Mouse (Mus musculus): Measurements from ENCODE around the gene Galnt6.

The Galnt6 gene

DNA sequence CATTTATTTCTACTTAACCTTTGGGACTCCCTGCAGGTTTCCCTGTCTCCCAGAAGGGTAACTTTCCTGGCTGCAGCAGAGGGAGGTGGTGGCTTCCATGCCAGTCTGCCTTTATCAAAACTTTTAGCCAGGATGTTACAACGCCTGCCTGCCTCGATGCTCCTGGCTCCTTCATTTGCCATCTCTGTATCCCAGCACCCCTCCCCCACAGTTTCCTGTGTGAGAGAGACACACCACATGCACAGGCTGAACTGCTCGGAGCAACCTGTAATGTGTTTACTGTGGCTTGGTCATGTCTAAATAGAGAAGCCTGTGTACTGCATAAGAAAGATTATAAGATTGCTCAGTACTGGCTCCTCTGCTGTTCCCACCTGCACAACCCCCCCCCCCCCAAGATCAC, 48.8 kb downstream of the Galnt6 start:
- H3K4me1 ChIP-seq (replicated peaks; ENCODE audit: low read depth, low read length): peaks cover 52% of the 10 kb centered on the region
- H3K27me3 ChIP-seq (ENCODE audit: insufficient read depth, low read length): peaks cover 17% of the 10 kb centered on the region
- no peaks in the 10 kb centered on the region for H3K36me3 ChIP-seq (ENCODE audit: insufficient read depth, low read length)
- H3K4me3 ChIP-seq (replicated peaks; ENCODE audit: low read length): no peak overlapping the region
- H3K9me3 ChIP-seq (ENCODE audit: low read length): no peaks in the 10 kb centered on the region
- TF ChIP-seq CTCF (conservative IDR thresholded peaks at IDR 0.05; ENCODE audit: low read length) (no peak), NANOG (IDR thresholded peaks at IDR 0.05; ENCODE audit: borderline replicate concordance, low read length) (no peak), POU5F1 (IDR thresholded peaks at IDR 0.05; ENCODE audit: borderline replicate concordance, low read length) (no peak)

GRCm38 (mm10) chr15:100679005-100679404, 50.2 kb downstream of the Galnt6 start:
- Histone ChIP-seq H3K27me3 (ENCODE audit: insufficient read depth, low read length) (peaks cover 5% of the 10 kb centered on the region), H3K9me3 (ENCODE audit: low read length) (no peaks in the 10 kb centered on the region), H3K36me3 (ENCODE audit: insufficient read depth, low read length) (no peaks in the 10 kb centered on the region), H3K4me3 (replicated peaks; ENCODE audit: low read length) (no peak overlapping the region), H3K4me1 (replicated peaks; ENCODE audit: low read depth, low read length) (peaks cover 52% of the 10 kb centered on the region)
- TF ChIP-seq POU5F1 (IDR thresholded peaks at IDR 0.05; ENCODE audit: borderline replicate concordance, low read length) (no peak), CTCF (conservative IDR thresholded peaks at IDR 0.05; ENCODE audit: low read length) (no peak), NANOG (IDR thresholded peaks at IDR 0.05; ENCODE audit: borderline replicate concordance, low read length) (no peak)

- H3K4me3 ChIP-seq (replicated peaks; ENCODE audit: low read length): no peak overlapping the region
- TF ChIP-seq CTCF (conservative IDR thresholded peaks at IDR 0.05; ENCODE audit: low read length) (no peak), NANOG (IDR thresholded peaks at IDR 0.05; ENCODE audit: borderline replicate concordance, low read length) (no peak), POU5F1 (IDR thresholded peaks at IDR 0.05; ENCODE audit: borderline replicate concordance, low read length) (no peak)
- no peaks in the 10 kb centered on the region for H3K36me3 ChIP-seq (ENCODE audit: insufficient read depth, low read length)
- H3K9me3 ChIP-seq (ENCODE audit: low read length): no peaks in the 10 kb centered on the region
- peaks cover 5% of the 10 kb centered on the region for H3K27me3 ChIP-seq (ENCODE audit: insufficient read depth, low read length)
- peaks cover 55% of the 10 kb centered on the region for H3K4me1 ChIP-seq (replicated peaks; ENCODE audit: low read depth, low read length)
Measured at GRCm38 (mm10) chr15:100678581-100678980, 50.6 kb downstream of the Galnt6 start.

GRCm38 (mm10) chr15:100677675-100678074, 51.5 kb downstream of the Galnt6 start:
- H3K4me3 ChIP-seq (replicated peaks; ENCODE audit: low read length): no peak overlapping the region
- H3K36me3 ChIP-seq (ENCODE audit: insufficient read depth, low read length): no peaks in the 10 kb centered on the region
- no peaks in the 10 kb centered on the region for H3K9me3 ChIP-seq (ENCODE audit: low read length)
- peaks cover 64% of the 10 kb centered on the region for H3K4me1 ChIP-seq (replicated peaks; ENCODE audit: low read depth, low read length)
- peaks cover 5% of the 10 kb centered on the region for H3K27me3 ChIP-seq (ENCODE audit: insufficient read depth, low read length)
- TF ChIP-seq CTCF (conservative IDR thresholded peaks at IDR 0.05; ENCODE audit: low read length): no peak
- no peak for TF ChIP-seq POU5F1 (IDR thresholded peaks at IDR 0.05; ENCODE audit: borderline replicate concordance, low read length)
- no peak for TF ChIP-seq NANOG (IDR thresholded peaks at IDR 0.05; ENCODE audit: borderline replicate concordance, low read length)

DNA sequence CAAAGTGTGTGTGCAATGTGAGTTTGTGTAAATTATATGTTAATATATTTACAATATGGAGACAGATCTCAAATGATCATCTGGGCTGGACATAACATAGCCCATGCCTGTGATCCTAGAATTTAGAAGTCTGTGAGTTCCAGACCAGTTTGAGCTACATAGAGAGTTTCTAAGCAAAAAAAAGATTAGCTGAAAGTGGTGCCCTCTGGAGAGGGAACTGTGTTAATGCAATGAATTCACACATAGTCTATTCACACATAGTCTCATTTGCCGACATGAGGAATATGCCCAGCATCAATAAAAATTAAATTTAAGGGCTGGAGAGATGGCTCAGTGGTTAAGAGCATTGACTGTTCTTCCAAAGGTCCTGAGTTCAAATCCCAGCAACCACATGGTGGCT, 52.7 kb downstream of the Galnt6 start:
- Histone ChIP-seq H3K36me3 (ENCODE audit: insufficient read depth, low read length) (no peaks in the 10 kb centered on the region), H3K9me3 (ENCODE audit: low read length) (no peaks in the 10 kb centered on the region), H3K27me3 (ENCODE audit: insufficient read depth, low read length) (peaks cover 5% of the 10 kb centered on the region), H3K4me1 (replicated peaks; ENCODE audit: low read depth, low read length) (peaks cover 60% of the 10 kb centered on the region), H3K4me3 (replicated peaks; ENCODE audit: low read length) (no peak overlapping the region)
- TF ChIP-seq CTCF (conservative IDR thresholded peaks at IDR 0.05; ENCODE audit: low read length): peak; percentile 16; the same call in 1 of the 2 replicates
- TF ChIP-seq POU5F1 (IDR thresholded peaks at IDR 0.05; ENCODE audit: borderline replicate concordance, low read length): no peak
- TF ChIP-seq NANOG (IDR thresholded peaks at IDR 0.05; ENCODE audit: borderline replicate concordance, low read length): no peak

DNA sequence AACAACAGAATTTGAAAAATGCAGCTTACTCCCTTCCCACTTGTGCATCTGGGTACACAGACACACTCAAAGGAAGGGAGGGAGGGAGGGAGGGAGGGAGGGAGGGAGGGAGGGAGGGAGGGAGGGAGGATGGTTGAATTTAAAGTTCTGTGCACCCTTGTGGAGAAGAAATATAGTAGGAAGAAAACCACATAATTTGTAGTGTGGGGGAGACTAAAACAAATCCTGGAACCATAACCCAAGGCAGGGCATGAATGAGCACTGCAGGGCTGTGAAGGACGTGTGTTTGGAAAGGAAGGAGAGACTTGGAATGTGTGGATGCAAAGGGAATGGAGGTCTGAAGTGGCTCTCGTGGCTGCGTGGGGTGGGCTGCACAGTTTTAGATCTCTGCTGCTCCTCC, 53.7 kb downstream of the Galnt6 start:
- Histone ChIP-seq H3K36me3 (ENCODE audit: insufficient read depth, low read length) (no peaks in the 10 kb centered on the region), H3K4me3 (replicated peaks; ENCODE audit: low read length) (no peak overlapping the region), H3K9me3 (ENCODE audit: low read length) (no peaks in the 10 kb centered on the region), H3K4me1 (replicated peaks; ENCODE audit: low read depth, low read length) (peaks cover 52% of the 10 kb centered on the region), H3K27me3 (ENCODE audit: insufficient read depth, low read length) (peaks cover 10% of the 10 kb centered on the region)
- TF ChIP-seq POU5F1 (IDR thresholded peaks at IDR 0.05; ENCODE audit: borderline replicate concordance, low read length) (no peak), NANOG (IDR thresholded peaks at IDR 0.05; ENCODE audit: borderline replicate concordance, low read length) (no peak), CTCF (conservative IDR thresholded peaks at IDR 0.05; ENCODE audit: low read length) (no peak)

DNA sequence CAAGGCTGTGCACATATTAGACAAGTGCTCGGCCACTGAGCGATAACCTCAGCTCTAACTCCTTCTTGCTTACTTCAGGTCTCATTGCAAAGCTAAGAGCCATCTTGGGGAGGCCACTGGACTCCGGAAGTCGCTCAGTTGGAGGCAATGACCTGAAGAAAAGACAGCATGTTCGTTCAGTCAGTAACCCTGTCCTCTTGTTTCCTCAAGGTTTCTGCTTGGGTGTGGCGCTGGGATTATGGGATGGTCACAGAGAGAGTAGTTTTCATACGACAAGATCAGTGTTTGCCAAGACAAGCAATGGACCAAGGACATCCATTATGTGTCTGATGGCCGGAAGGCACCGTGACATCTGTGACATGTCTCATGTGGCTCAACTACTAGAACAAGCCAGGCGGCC, 54.6 kb downstream of the Galnt6 start:
- peak overlapping the region; percentile 11; the same call in 1 of the 2 replicates for H3K4me3 ChIP-seq (replicated peaks; ENCODE audit: low read length)
- no peaks in the 10 kb centered on the region for H3K9me3 ChIP-seq (ENCODE audit: low read length)
- H3K27me3 ChIP-seq (ENCODE audit: insufficient read depth, low read length): peaks cover 17% of the 10 kb centered on the region
- peaks cover 49% of the 10 kb centered on the region for H3K4me1 ChIP-seq (replicated peaks; ENCODE audit: low read depth, low read length)
- TF ChIP-seq NANOG (IDR thresholded peaks at IDR 0.05; ENCODE audit: borderline replicate concordance, low read length) (no peak), CTCF (conservative IDR thresholded peaks at IDR 0.05; ENCODE audit: low read length) (no peak), POU5F1 (IDR thresholded peaks at IDR 0.05; ENCODE audit: borderline replicate concordance, low read length) (no peak)
- H3K36me3 ChIP-seq (ENCODE audit: insufficient read depth, low read length): no peaks in the 10 kb centered on the region

DNA sequence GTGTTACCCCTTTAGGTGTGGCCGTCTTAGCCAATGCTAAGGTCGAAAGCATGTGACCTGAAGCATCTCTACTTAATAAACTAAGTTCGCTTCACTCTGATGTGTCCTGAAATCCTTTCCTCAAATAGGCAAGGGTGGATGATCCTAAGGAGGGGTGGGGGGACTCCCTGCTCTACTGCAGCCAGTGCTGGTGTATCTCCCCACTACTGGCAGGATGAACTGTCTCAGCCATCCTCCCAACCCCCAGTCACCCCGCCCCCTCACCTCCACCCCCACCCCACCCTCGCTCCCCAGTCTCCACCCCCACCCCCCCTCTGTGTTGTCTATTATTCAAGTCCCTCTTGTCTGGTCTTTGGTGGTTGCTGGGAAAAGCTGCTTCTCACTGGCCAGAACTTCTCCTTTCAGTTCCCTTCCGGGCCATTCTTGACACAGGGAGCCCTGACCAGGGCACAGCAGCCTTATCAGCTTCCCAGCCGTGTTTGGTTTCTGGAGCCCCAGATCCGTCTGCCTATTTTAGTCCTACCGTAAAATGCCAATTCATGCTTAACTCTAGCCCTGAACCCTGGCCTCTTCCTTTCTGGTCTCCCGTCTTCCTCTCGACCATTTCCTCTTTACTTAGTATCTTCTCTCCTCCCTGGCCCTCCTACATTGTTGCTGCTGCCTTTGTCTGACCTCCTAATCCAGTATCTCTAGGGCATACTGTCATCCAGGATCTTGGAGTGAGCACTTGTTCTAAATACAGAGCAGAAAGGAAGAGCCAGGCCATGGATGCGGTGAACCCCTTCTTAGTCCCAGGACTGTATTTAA, 55.4 kb downstream of the Galnt6 start:
- Histone ChIP-seq H3K4me3 (replicated peaks; ENCODE audit: low read length) (0 out of 2 replicates have a peak overlapping the region, but pooled peaks have one; percentile 20), H3K27me3 (ENCODE audit: insufficient read depth, low read length) (peaks cover 20% of the 10 kb centered on the region), H3K36me3 (ENCODE audit: insufficient read depth, low read length) (no peaks in the 10 kb centered on the region), H3K4me1 (replicated peaks; ENCODE audit: low read depth, low read length) (peaks cover 50% of the 10 kb centered on the region), H3K9me3 (ENCODE audit: low read length) (no peaks in the 10 kb centered on the region)
- no peak for TF ChIP-seq CTCF (conservative IDR thresholded peaks at IDR 0.05; ENCODE audit: low read length)
- no peak for TF ChIP-seq POU5F1 (IDR thresholded peaks at IDR 0.05; ENCODE audit: borderline replicate concordance, low read length)
- no peak for TF ChIP-seq NANOG (IDR thresholded peaks at IDR 0.05; ENCODE audit: borderline replicate concordance, low read length)
